Mouse (Mus musculus) heart, postnatal 0 days (tissue): Measurements from ENCODE around the gene Schip1.

ENCODE experiments used
- CTCF ChIP-seq: IDR thresholded peaks from 2 replicates; pipeline ENCODE4 v1.5.1; 2016; ENCODE audit warnings: antibody characterized with exemption, control low read depth, low read depth
- EP300 ChIP-seq: IDR thresholded peaks from 2 replicates; pipeline ENCODE4 v1.6.1; 2016; ENCODE audit warnings: antibody characterized with exemption, low read depth

DNA sequence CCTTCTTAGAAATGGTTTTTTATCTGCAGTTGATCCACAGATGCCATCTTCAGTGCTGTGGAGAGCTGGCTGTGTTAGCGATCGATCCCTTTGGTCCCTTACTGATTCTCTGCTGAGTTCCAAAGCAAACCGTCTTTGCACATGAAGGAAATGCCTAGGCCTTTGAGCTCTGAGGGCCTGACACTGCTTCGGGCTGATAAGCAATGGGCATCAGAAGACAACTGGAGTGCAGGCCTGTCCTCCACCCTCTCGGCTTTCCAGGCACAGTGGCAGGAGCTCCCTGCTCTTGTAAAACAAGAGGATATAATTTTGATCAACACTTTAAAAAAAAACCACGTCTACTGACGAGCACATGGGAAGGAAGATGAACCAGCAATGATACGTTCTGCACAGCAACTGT is 477.1 kb downstream of the Schip1 start:
- TF ChIP-seq CTCF = no peak
- TF ChIP-seq EP300 = no peak
